Mouse (Mus musculus): ENCODE results near the gene St6galnac4. TPM values are rescaled to one million over a fixed set of nuclear protein-coding genes. Genes with fewer than 3 reads are reported as not detected.

Gene St6galnac4
- polyA plus RNA-seq (2014; fragmentation: Nextera tagmentation; extraction: Ambion mirVana): 22.0 and 23.8 TPM in 2 replicates

- DNase-seq (peak; percentile 98), ATAC-seq (ENCODE audit: insufficient read depth) (peak; percentile 88)
- Histone ChIP-seq H3K27ac (ENCODE audit: low read depth) (peak within 1 kb of the TSS; percentile 42), H3K4me3 (ENCODE audit: low read depth, low read length) (peak within 1 kb of the TSS; percentile 38), H3K27me3 (ENCODE audit: insufficient read depth, low read length) (0 out of 2 replicates have a peak, but pooled peaks cover 6% of the 10 kb centered on the region), H3K9ac (peak within 1 kb of the TSS; percentile 17), H3K9me3 (ENCODE audit: low read depth, low read length) (no peaks in the 10 kb centered on the region), H3K4me2 (peak within 1 kb of the TSS; percentile 59), H3K36me3 (ENCODE audit: insufficient read depth) (peaks cover 8% of the 10 kb centered on the region; the same call in 1 of the 2 replicates), H3K4me1 (ENCODE audit: insufficient read depth) (peaks cover 19% of the 10 kb centered on the region)
- WGBS: under 1% methylated on average over 38 of the region's 38 CpGs
- peak; percentile 43 for TF ChIP-seq CTCF (IDR thresholded peaks at IDR 0.05; ENCODE audit: low read depth)
Measured at GRCm38 (mm10) chr2:32586871-32587351, at the start of gene St6galnac4. St6galnac4 (plus strand) TSS chr2:32587095.

DNA sequence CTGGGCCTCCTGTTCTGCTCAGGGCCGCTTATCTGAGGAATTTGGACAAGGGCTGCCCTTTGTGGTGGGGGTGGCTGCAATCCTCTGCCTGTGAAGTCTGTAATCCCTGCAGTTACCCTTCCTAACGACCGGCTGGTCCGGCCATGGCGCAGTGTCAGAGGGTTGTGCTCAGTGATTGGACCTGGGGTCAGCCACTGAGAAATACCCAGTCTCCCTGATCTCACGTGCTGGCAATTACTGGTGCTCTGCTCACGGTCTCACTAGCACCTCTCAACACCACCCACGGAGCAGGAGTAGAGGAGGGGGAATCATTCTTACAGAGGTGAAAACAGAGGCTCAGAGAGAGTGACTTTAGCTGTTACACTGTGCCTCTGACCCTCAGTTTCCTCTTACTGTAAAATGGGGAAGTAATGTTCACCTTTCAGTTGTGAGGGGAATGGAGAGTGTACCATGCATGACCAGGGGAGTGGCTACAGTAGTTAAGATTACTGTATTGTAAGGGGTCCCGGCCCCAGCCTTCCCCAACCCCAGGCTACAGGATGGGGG is 49.5 kb upstream of the St6galnac4 start:
- peaks cover 34% of the 10 kb centered on the region for H3K4me1 ChIP-seq (ENCODE audit: insufficient read depth)
- DNase-seq (peak; percentile 43), ATAC-seq (ENCODE audit: insufficient read depth) (no peak)
- H3K27me3 ChIP-seq (ENCODE audit: insufficient read depth, low read length): no peaks in the 10 kb centered on the region
- no peaks in the 10 kb centered on the region for H3K9me3 ChIP-seq (ENCODE audit: low read depth, low read length)
- TF ChIP-seq CTCF (IDR thresholded peaks at IDR 0.05; ENCODE audit: low read depth): no peak
- no peaks in the 10 kb centered on the region for H3K36me3 ChIP-seq (ENCODE audit: insufficient read depth)
- peak overlapping the region; percentile 91 for H3K4me3 ChIP-seq (ENCODE audit: low read depth, low read length)
- 10% methylated on average over 9 of the region's 9 CpGs for WGBS
- H3K4me2 ChIP-seq: peak overlapping the region; percentile 92
- H3K9ac ChIP-seq: peak overlapping the region; percentile 89
- peak overlapping the region; percentile 74 for H3K27ac ChIP-seq (ENCODE audit: low read depth)

- TF ChIP-seq CTCF (IDR thresholded peaks at IDR 0.05; ENCODE audit: low read depth): no peak
- peak; percentile 18 for DNase-seq
- Histone ChIP-seq H3K4me3 (ENCODE audit: low read depth, low read length) (peak overlapping the region; percentile 91), H3K9ac (peak overlapping the region; percentile 89), H3K27ac (ENCODE audit: low read depth) (peak overlapping the region; percentile 83), H3K36me3 (ENCODE audit: insufficient read depth) (no peaks in the 10 kb centered on the region), H3K4me1 (ENCODE audit: insufficient read depth) (peaks cover 34% of the 10 kb centered on the region), H3K27me3 (ENCODE audit: insufficient read depth, low read length) (no peaks in the 10 kb centered on the region), H3K9me3 (ENCODE audit: low read depth, low read length) (no peaks in the 10 kb centered on the region), H3K4me2 (peak overlapping the region; percentile 92)
- no peak for ATAC-seq (ENCODE audit: insufficient read depth)
- 59% methylated on average over 5 of the region's 5 CpGs for WGBS
Measured at GRCm38 (mm10) chr2:32537941-32538340, 49.0 kb upstream of the St6galnac4 start.

DNA sequence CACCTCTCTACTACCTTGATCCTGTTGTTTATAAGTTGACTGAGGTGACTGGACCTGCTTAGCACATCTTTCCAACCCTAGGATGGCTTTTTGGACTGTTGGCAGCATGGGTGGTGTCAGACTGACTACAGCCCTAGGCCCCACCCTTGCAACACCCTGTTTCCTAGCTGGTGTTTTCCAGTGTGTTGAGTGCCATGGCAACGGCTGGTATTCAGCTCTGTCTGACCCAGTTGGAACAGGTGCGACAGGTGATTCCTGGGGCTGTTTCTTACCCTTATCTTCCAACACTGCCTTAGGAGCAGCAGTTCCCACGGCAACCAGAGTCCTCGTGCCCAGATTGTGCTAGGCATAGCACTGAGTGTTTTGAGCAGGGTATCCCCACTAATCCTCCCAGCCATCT is 48.4 kb upstream of the St6galnac4 start:
- WGBS: 44% methylated on average over 4 of the region's 4 CpGs
- peak overlapping the region; percentile 91; the same call in 1 of the 2 replicates for H3K4me3 ChIP-seq (ENCODE audit: low read depth, low read length)
- H3K4me2 ChIP-seq: peak overlapping the region; percentile 92
- H3K36me3 ChIP-seq (ENCODE audit: insufficient read depth): no peaks in the 10 kb centered on the region
- DNase-seq: peak; percentile 39
- peak overlapping the region; percentile 83 for H3K27ac ChIP-seq (ENCODE audit: low read depth)
- no peaks in the 10 kb centered on the region for H3K27me3 ChIP-seq (ENCODE audit: insufficient read depth, low read length)
- peak overlapping the region; percentile 23; the same call in 1 of the 2 replicates for H3K9ac ChIP-seq
- peaks cover 34% of the 10 kb centered on the region for H3K4me1 ChIP-seq (ENCODE audit: insufficient read depth)
- TF ChIP-seq CTCF (IDR thresholded peaks at IDR 0.05; ENCODE audit: low read depth): no peak
- no peak for ATAC-seq (ENCODE audit: insufficient read depth)
- no peaks in the 10 kb centered on the region for H3K9me3 ChIP-seq (ENCODE audit: low read depth, low read length)

GRCm38 (mm10) chr2:32539452-32539981 is 47.4 kb upstream of the St6galnac4 start:
- H3K9ac ChIP-seq: peak overlapping the region; percentile 33; the same call in 1 of the 2 replicates
- TF ChIP-seq CTCF (IDR thresholded peaks at IDR 0.05; ENCODE audit: low read depth): no peak
- no peaks in the 10 kb centered on the region for H3K27me3 ChIP-seq (ENCODE audit: insufficient read depth, low read length)
- H3K4me1 ChIP-seq (ENCODE audit: insufficient read depth): peaks cover 34% of the 10 kb centered on the region
- H3K4me2 ChIP-seq: peak overlapping the region; percentile 92
- no peaks in the 10 kb centered on the region for H3K9me3 ChIP-seq (ENCODE audit: low read depth, low read length)
- H3K4me3 ChIP-seq (ENCODE audit: low read depth, low read length): peak overlapping the region; percentile 91; the same call in 1 of the 2 replicates
- DNase-seq (peak; percentile 48), ATAC-seq (ENCODE audit: insufficient read depth) (no peak)
- 53% methylated on average over 14 of the region's 14 CpGs for WGBS
- peak overlapping the region; percentile 83 for H3K27ac ChIP-seq (ENCODE audit: low read depth)
- no peaks in the 10 kb centered on the region for H3K36me3 ChIP-seq (ENCODE audit: insufficient read depth)

GRCm38 (mm10) chr2:32541333-32541908 is 45.5 kb upstream of the St6galnac4 start:
- H3K27me3 ChIP-seq (ENCODE audit: insufficient read depth, low read length): no peaks in the 10 kb centered on the region
- H3K27ac ChIP-seq (ENCODE audit: low read depth): no peak overlapping the region
- H3K9me3 ChIP-seq (ENCODE audit: low read depth, low read length): no peaks in the 10 kb centered on the region
- DNase-seq: no peak
- TF ChIP-seq CTCF (IDR thresholded peaks at IDR 0.05; ENCODE audit: low read depth): no peak
- no peak overlapping the region for H3K4me3 ChIP-seq (ENCODE audit: low read depth, low read length)
- H3K36me3 ChIP-seq (ENCODE audit: insufficient read depth): no peaks in the 10 kb centered on the region
- 84% methylated on average over 2 of the region's 2 CpGs for whole genome bisulfite sequencing
- peaks cover 29% of the 10 kb centered on the region for H3K4me1 ChIP-seq (ENCODE audit: insufficient read depth)
- H3K9ac ChIP-seq: no peak overlapping the region
- ATAC-seq (ENCODE audit: insufficient read depth): no peak
- no peak overlapping the region for H3K4me2 ChIP-seq

DNA sequence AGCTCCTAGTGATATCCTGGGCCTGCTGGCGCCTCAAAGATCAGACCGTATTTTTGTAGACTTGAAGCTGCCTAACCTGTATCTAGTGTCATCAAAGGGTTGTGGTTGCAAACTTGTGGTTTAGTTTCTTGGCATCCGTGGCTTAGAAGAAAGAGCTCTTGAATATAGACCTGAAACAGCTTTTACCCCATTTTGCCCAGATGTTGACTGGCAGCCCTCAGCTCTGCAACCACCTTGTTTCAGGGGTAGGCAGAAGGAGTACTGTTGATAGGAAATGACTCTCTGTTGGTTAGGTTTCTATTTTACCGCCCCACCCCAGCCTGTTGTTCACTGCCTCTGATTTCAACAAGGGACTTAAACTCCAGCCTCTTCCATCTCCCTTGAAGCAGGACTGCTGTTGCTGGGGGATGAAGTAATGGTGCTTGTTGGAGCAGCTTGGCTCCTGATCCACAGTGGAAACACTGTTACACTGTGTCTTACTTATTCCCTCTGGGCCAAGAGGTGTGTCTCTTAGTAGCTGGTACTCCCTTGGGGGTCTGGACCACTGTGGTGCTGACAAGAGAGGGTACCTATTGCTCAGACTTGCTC is 44.8 kb upstream of the St6galnac4 start:
- Histone ChIP-seq H3K4me2 (no peak overlapping the region), H3K9ac (no peak overlapping the region), H3K27ac (ENCODE audit: low read depth) (no peak overlapping the region), H3K9me3 (ENCODE audit: low read depth, low read length) (no peaks in the 10 kb centered on the region), H3K36me3 (ENCODE audit: insufficient read depth) (peaks cover 2% of the 10 kb centered on the region; the same call in 1 of the 2 replicates), H3K4me3 (ENCODE audit: low read depth, low read length) (no peak overlapping the region), H3K27me3 (ENCODE audit: insufficient read depth, low read length) (no peaks in the 10 kb centered on the region), H3K4me1 (ENCODE audit: insufficient read depth) (peaks cover 29% of the 10 kb centered on the region)
- ATAC-seq (ENCODE audit: insufficient read depth): no peak
- 89% methylated on average over 4 of the region's 4 CpGs for WGBS
- no peak for TF ChIP-seq CTCF (IDR thresholded peaks at IDR 0.05; ENCODE audit: low read depth)
- DNase-seq: no peak

Data from lung, embryonic 14.5 days (tissue).